Mouse (Mus musculus): Measurements from ENCODE around the gene Ppy.

DNA sequence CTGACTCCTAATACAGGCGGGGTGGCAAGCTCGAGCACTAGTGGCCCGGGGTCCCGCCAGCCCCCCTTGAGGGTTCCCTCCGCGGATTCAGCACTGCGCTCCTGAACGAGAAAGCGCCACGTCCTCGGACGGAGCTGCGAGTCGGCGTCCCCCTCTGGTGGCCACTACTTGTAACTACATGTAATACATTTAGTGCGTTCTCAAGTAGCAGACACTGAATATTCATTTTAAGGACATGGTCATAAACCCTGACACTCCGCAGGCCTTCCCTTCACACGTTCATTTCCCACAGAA lies 37.3 kb upstream of the Ppy start:
- TF ChIP-seq CTCF (IDR thresholded peaks at IDR 0.05; ENCODE audit: low read depth): peak; percentile 96
- no peak for TF ChIP-seq EP300 (optimal IDR thresholded peaks at IDR 0.05)
